Mouse (Mus musculus): Measurements from ENCODE around the gene Cptp. TPM values are rescaled to one million over a fixed set of nuclear protein-coding genes. Genes with fewer than 3 reads are reported as not detected.

The Cptp gene
- total RNA-seq, 2 experiments from 2014 or later = 29.6 to 30.8 TPM

DNA sequence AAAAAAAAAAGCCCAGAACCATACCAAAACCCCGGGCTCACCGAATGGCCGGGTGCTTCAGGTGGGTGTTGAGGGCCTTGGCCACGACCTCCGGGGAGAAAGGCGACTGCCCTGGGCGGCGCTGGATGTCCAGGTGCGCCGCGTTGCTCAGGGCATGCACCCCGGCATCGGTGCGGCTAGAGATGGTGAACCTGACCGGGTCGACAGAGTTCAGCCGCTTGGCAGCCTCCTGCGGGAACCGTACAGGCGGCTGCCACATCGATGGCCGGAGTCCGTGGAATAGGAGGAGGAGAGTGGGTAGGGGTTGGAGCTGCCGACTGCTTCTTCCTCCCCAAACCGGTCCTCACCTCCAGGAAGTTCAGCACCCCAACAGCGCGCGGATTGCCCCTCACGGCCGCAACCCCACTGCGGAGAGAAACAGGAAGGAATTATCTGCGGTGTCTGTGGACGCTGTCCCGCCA, 21.8 kb upstream of the Cptp start:
- intact Hi-C loops (cut with DNase I) = no loop called here
- peak in 1 of 2 experiments; percentile 59 for DNase-seq (ENCODE audit: extremely low spot score in 1 of 2, low spot score in 2 of 2)

GRCm38 (mm10) chr4:155889316-155889715, 20.1 kb upstream of the Cptp start:
- DNase-seq (ENCODE audit: extremely low spot score in 1 of 2, low spot score in 2 of 2) = no peak
- intact Hi-C loops (cut with DNase I) = no loop called here

DNA sequence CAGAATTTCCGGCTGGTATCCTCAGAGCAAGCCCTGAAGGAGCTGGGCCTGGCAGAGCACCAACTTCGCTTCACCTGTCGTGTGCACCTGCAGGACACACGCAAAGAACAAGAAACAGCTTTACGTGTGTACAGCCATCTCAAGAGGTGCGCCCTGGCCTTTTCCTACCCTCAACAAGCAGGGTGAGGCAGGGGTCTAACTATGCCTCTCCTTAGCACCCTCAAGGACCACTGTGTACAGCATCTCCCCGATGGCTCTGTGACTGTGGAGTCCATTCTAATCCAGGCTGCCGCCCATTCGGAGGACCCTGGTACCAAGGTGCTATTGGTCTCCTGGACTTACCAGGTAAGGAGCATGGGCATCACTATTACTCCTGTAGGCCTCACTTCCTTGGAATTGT, 18.9 kb upstream of the Cptp start:
- DNase-seq (ENCODE audit: extremely low spot score in 1 of 2, low spot score in 2 of 2) = no peak
- intact Hi-C loops (cut with DNase I) = no loop called here

GRCm38 (mm10) chr4:155887674-155888073, 18.4 kb upstream of the Cptp start:
- no peak for DNase-seq (ENCODE audit: extremely low spot score in 1 of 2, low spot score in 2 of 2)
- intact Hi-C loops (cut with DNase I) = no loop called here

DNA sequence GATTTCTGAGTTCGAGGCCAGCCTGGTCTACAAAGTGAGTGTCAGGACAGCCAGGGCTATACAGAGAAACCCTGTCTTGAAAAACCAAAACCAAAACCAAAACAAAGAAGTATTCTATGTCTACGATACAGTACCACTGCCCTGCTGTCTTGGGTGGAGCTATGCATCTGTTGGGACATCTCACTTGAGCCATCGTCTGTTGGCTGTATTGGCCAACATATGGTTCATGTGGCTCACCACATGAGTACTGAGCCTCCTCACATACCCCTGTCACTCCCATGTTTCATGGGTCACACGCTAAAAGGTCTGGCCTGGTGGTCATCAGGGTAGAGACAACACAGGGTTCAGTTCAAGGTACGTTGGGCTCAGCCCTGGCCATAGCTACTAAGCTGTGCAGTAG, 17.1 kb upstream of the Cptp start:
- DNase-seq (ENCODE audit: extremely low spot score in 1 of 2, low spot score in 2 of 2) = no peak
- intact Hi-C loops (cut with DNase I) = no loop called here

- no peak for DNase-seq (ENCODE audit: extremely low spot score in 1 of 2, low spot score in 2 of 2)
- intact Hi-C loops (cut with DNase I) = no loop called here
Measured at GRCm38 (mm10) chr4:155883587-155883986, 14.3 kb upstream of the Cptp start.

- DNase-seq (ENCODE audit: extremely low spot score in 1 of 2, low spot score in 2 of 2) = no peak
- intact Hi-C loops (cut with DNase I) = no loop called here
Measured at GRCm38 (mm10) chr4:155871404-155871803, 2.2 kb upstream of the Cptp start.

GRCm38 (mm10) chr4:155868614-155869298, 484 bp downstream of the Cptp start:
- no peak for DNase-seq (ENCODE audit: extremely low spot score in 1 of 2, low spot score in 2 of 2)
- intact Hi-C loops (cut with DNase I) = no loop called here

DNA sequence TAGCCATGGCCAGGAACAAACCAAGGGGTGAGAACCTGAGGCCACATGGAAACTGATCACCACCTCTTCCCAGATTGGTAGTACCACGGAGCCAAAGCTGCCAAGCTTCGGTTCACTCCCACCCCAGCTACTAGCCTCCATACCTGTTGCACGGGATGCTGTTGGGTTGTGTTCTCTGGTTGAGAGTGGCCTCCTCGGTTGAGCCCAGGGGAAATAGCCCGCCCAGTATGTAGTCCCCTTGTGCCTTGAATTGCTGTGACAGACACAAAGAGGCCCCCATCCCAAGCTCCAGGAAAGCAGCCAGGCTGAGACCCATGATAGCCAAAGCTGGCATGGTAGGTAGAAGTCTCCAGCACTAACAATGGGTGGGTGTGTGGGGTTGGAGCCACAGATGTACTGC, 6.2 kb downstream of the Cptp start, which contains the start of gene Tas1r3:
Gene Tas1r3, minus strand, starts transcription at position 362 of the 400 bp plus-strand sequence.
- DNase-seq (ENCODE audit: extremely low spot score in 1 of 2, low spot score in 2 of 2) = no peak
- intact Hi-C loops (cut with DNase I) = no loop called here

DNA sequence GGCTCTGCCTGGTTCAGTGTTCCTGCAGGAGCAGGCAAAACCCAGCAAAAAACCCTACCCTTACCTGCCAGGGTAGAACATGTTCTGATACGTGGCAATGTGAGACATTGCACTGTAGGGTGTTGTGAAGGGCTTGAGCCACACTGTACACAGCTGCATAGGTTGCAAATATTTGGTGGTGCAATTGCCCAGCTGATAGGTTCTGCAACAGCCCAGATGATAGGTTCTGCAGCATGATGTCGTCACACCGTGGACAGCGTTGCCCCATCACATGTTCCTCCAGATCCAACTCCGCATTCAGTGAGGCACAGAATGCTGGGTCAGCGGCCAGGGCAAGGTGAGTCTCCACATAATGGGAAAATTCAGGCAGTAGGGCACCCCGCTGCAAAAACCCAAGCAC, 7.5 kb downstream of the Cptp start:
- DNase-seq (ENCODE audit: extremely low spot score in 1 of 2, low spot score in 2 of 2) = no peak
- intact Hi-C loops (cut with DNase I) = no loop called here

DNA sequence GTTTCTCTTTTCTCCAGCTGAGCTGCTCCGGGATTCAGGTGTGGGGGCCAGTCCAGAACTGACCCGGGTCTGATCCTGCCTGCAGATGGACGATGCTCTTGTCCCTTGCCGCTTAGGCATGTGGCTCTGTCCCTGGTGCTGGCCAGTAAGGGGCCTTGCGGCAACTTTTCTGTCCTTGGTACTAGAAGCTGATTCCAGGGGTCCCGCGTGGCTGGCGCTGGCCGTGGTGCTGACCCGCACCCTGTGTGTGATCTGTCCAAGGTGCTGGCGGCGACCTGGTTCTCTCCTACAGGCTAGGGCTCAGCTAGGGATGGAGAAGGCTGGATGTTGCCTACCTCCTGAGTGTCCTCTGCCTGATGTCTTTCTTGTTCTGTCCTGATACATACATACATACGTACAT, 9.9 kb downstream of the Cptp start:
- DNase-seq (ENCODE audit: extremely low spot score in 1 of 2, low spot score in 2 of 2) = peak in 1 of 2 experiments; percentile 67
- intact Hi-C loops (cut with DNase I) = no loop called here

- no peak for DNase-seq (ENCODE audit: extremely low spot score in 1 of 2, low spot score in 2 of 2)
- intact Hi-C loops (cut with DNase I) = no loop called here
Measured at GRCm38 (mm10) chr4:155856881-155857280, 12.4 kb downstream of the Cptp start.

DNA sequence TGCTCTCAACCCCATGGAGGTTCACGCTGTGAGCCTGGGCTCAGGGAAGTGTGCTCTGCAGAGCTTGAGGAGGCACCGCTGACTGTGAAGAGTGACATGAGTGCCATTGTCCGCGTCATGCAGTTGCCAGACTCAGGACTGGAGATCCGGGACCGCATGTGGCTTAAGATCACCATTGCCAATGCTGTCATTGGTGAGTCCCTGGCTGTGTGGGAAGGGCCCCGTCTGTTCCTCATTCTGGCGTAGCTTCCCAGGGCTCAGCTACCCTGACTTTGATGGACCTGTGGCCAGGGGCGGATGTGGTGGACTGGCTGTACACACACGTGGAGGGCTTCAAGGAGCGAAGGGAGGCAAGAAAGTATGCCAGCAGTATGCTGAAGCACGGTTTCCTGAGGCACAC, 13.2 kb downstream of the Cptp start:
- no peak for DNase-seq (ENCODE audit: extremely low spot score in 1 of 2, low spot score in 2 of 2)
- intact Hi-C loops (cut with DNase I) = no loop called here

GRCm38 (mm10) chr4:155854991-155855390, 14.2 kb downstream of the Cptp start:
- intact Hi-C loops (cut with DNase I) = no loop called here
- DNase-seq (ENCODE audit: extremely low spot score in 1 of 2, low spot score in 2 of 2) = no peak

DNA sequence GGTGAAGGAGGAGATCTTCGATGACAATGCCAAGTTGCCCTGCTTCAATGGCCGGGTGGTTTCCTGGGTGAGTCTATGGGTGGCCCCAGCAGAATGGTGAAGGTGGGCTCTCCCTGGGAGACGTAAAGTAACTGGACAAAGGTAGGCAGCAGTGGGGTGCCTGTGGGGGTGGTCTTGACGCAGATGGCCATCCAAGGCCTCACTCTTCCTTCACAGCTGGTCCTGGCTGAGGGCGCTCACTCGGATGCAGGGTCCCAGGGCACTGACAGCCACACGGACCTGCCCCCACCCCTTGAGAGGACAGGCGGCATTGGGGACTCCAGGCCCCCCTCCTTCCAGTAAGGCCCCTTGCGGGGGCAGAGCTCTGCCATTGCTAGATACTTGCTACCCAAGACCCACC, 15.8 kb downstream of the Cptp start:
- DNase-seq (ENCODE audit: extremely low spot score in 1 of 2, low spot score in 2 of 2) = no peak
- intact Hi-C loops (cut with DNase I) = no loop called here

DNA sequence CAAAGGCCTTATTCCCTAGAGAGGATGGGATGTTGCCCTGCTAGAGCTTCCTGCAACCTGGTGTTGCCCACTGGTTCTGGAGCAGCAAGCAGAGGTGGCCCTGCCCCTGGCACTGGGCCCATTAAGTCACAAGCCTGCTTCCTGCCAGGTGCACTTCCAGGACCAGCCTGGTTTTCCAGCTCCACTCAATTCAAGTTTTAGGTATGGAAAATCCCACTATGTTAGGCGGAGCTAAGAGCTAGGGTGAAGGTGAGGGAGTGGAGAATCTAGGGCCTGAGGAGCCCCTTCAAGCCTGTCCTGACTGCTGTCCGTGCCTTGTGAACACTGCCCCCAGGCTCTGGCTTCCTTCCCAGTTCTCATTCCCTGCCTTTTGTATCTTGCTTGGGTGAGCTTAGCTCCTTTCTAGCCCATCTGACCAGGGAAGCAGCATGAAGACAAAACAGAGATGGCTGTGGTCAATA, 17.3 kb downstream of the Cptp start:
- DNase-seq (ENCODE audit: extremely low spot score in 1 of 2, low spot score in 2 of 2) = no peak
- intact Hi-C loops (cut with DNase I) = no loop called here

DNA sequence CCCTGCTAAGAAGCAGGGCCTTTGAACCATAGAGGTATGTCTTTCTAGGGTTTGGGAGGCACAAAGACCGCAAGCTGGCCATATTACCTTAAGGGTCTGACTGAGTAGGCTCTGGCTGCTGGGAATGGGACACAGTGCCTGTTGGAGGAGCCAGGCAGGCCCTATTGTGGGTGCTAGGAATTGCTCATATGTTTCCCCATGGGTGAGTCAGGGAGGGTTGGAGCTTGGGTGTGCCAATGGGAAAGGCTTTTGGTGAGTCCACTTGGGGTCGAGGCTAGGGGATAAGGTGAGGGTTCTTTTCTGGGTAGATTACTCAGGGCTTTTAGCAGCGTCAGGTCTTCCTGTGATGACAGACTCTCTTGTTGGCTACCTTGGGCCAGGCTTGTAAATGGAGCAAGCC, 17.9 kb downstream of the Cptp start:
- intact Hi-C loops (cut with DNase I) = no loop called here

GRCm38 (mm10) chr4:155849792-155850451, 19.3 kb downstream of the Cptp start:
- intact Hi-C loops (cut with DNase I) = no loop called here
- DNase-seq (ENCODE audit: extremely low spot score in 1 of 2, low spot score in 2 of 2) = no peak

More for the DNA sequence above, 17.9 kb downstream of the Cptp start:
- DNase-seq (ENCODE audit: extremely low spot score in 1 of 2, low spot score in 2 of 2) = no peak

DNA sequence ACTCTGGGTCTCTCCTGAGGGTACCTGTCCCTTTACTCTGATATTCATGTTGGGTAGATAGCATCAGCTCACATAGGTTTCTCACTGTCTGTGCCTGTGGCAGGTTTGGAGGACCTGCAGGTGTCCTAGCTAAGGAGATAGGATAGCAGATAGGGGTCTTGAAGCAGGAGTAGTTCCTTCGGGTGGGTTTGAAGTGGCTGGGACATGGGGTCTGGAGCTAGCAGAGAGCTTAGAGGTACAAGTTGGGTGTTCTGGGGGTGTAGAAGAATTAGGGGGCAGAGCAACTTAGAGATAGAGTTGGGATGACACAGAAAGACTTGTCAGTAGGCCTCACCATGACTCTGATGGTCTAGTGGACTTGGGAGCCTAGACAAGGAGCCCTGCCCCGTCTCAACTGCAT, 19.8 kb downstream of the Cptp start:
- intact Hi-C loops (cut with DNase I) = no loop called here
- DNase-seq (ENCODE audit: extremely low spot score in 1 of 2, low spot score in 2 of 2) = no peak

GRCm38 (mm10) chr4:155848434-155849095, 20.7 kb downstream of the Cptp start:
- intact Hi-C loops (cut with DNase I) = no loop called here
- DNase-seq (ENCODE audit: extremely low spot score in 1 of 2, low spot score in 2 of 2) = no peak

Data from left cerebral cortex, postnatal 10 days (tissue).